Mouse (Mus musculus): ENCODE results near the gene Ptprm.
A peak's percentile ranks its signal among the peaks of the same experiment; 100 is the strongest.

Ptprm gene

GRCm38 (mm10) chr17:67011836-67012583 lies 342.2 kb downstream of the Ptprm start:
- DNase-seq (ENCODE audit: inconsistent age in 2 of 2, low spot score in 1 of 2) = no peak

- DNase-seq (ENCODE audit: inconsistent age in 2 of 2, low spot score in 1 of 2) = no peak
Observed at GRCm38 (mm10) chr17:67010136-67010535, 344.1 kb downstream of the Ptprm start.

GRCm38 (mm10) chr17:67008137-67008536 lies 346.1 kb downstream of the Ptprm start:
- DNase-seq (ENCODE audit: inconsistent age in 2 of 2, low spot score in 1 of 2) = no peak

GRCm38 (mm10) chr17:67006740-67007385 lies 347.4 kb downstream of the Ptprm start:
- DNase-seq (ENCODE audit: inconsistent age in 2 of 2, low spot score in 1 of 2) = peak; percentile 79 to 88

- DNase-seq (ENCODE audit: inconsistent age in 2 of 2, low spot score in 1 of 2) = no peak
Observed at GRCm38 (mm10) chr17:66996882-66997281, 357.4 kb downstream of the Ptprm start.

GRCm38 (mm10) chr17:66996016-66996415 lies 358.2 kb downstream of the Ptprm start:
- DNase-seq (ENCODE audit: inconsistent age in 2 of 2, low spot score in 1 of 2) = no peak

- DNase-seq (ENCODE audit: inconsistent age in 2 of 2, low spot score in 1 of 2) = no peak
Observed at GRCm38 (mm10) chr17:66991815-66992214, 362.4 kb downstream of the Ptprm start.

GRCm38 (mm10) chr17:66990761-66991160 lies 363.5 kb downstream of the Ptprm start:
- DNase-seq (ENCODE audit: inconsistent age in 2 of 2, low spot score in 1 of 2) = no peak

- DNase-seq (ENCODE audit: inconsistent age in 2 of 2, low spot score in 1 of 2) = no peak
Observed at GRCm38 (mm10) chr17:66988014-66988413, 366.2 kb downstream of the Ptprm start.

- DNase-seq (ENCODE audit: inconsistent age in 2 of 2, low spot score in 1 of 2) = no peak
Observed at GRCm38 (mm10) chr17:66981649-66982048, 372.6 kb downstream of the Ptprm start.

- DNase-seq (ENCODE audit: inconsistent age in 2 of 2, low spot score in 1 of 2) = no peak
Observed at GRCm38 (mm10) chr17:66979971-66980370, 374.3 kb downstream of the Ptprm start.

GRCm38 (mm10) chr17:66976490-66976889 lies 377.8 kb downstream of the Ptprm start:
- DNase-seq (ENCODE audit: inconsistent age in 2 of 2, low spot score in 1 of 2) = no peak

GRCm38 (mm10) chr17:66972976-66973375 lies 381.3 kb downstream of the Ptprm start:
- DNase-seq (ENCODE audit: inconsistent age in 2 of 2, low spot score in 1 of 2) = no peak

GRCm38 (mm10) chr17:66960986-66961385 lies 393.3 kb downstream of the Ptprm start:
- DNase-seq (ENCODE audit: inconsistent age in 2 of 2, low spot score in 1 of 2) = peak; percentile 62 to 77

GRCm38 (mm10) chr17:66960557-66960956 lies 393.7 kb downstream of the Ptprm start:
- DNase-seq (ENCODE audit: inconsistent age in 2 of 2, low spot score in 1 of 2) = no peak

- no peak for DNase-seq (ENCODE audit: inconsistent age in 2 of 2, low spot score in 1 of 2)
Observed at GRCm38 (mm10) chr17:66959815-66960214, 394.4 kb downstream of the Ptprm start.

- DNase-seq (ENCODE audit: inconsistent age in 2 of 2, low spot score in 1 of 2) = peak; percentile 75 to 81
Observed at GRCm38 (mm10) chr17:66958766-66959165, 395.5 kb downstream of the Ptprm start.

GRCm38 (mm10) chr17:66944498-66944897 lies 409.8 kb downstream of the Ptprm start:
- no peak for DNase-seq (ENCODE audit: inconsistent age in 2 of 2, low spot score in 1 of 2)

GRCm38 (mm10) chr17:66943539-66943938 lies 410.7 kb downstream of the Ptprm start:
- no peak for DNase-seq (ENCODE audit: inconsistent age in 2 of 2, low spot score in 1 of 2)

GRCm38 (mm10) chr17:66925611-66926010 lies 428.6 kb downstream of the Ptprm start:
- no peak for DNase-seq (ENCODE audit: inconsistent age in 2 of 2, low spot score in 1 of 2)

GRCm38 (mm10) chr17:66914696-66915095 lies 439.6 kb downstream of the Ptprm start:
- no peak for DNase-seq (ENCODE audit: inconsistent age in 2 of 2, low spot score in 1 of 2)

GRCm38 (mm10) chr17:66912533-66912932 lies 441.7 kb downstream of the Ptprm start:
- DNase-seq (ENCODE audit: inconsistent age in 2 of 2, low spot score in 1 of 2) = no peak

GRCm38 (mm10) chr17:66912120-66912519 lies 442.1 kb downstream of the Ptprm start:
- DNase-seq (ENCODE audit: inconsistent age in 2 of 2, low spot score in 1 of 2) = no peak

All from adrenal gland, adult (tissue).